Mouse (Mus musculus): ENCODE data around the gene Traf7. TPM values are rescaled to one million over a fixed set of nuclear protein-coding genes. Genes with fewer than 3 reads are reported as not detected.

The Traf7 gene
- total RNA-seq, 1 experiment from 2014 or later, result 118 TPM

GRCm38 (mm10) chr17:24548921-24549617 is 21.3 kb upstream of the Traf7 start:
- ATAC-seq (ENCODE audit: extremely low read depth, insufficient number of reproducible peaks, low FRiP score, poor library complexity, severe bottlenecking), result no peak

DNA sequence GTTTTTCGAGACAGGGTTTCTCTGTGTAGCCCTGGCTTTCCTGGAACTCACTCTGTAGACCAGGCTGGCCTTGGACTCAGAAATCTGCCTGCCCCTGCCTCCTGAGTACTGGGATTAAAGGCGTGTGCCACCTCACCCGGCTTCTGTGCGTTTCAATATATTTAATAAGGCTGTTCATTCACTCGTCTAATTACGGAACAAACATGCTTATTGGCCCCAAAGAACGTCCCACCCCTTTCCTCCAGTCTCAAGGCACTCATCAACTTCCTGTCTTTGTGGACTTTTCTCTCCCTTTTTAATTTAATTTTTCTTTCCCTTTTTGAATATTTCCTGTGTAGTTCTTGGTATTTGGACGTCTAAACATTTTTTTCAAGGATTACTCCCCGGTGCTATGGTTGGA is 20.7 kb upstream of the Traf7 start:
- no peak for ATAC-seq (ENCODE audit: extremely low read depth, insufficient number of reproducible peaks, low FRiP score, poor library complexity, severe bottlenecking)

- ATAC-seq (ENCODE audit: extremely low read depth, insufficient number of reproducible peaks, low FRiP score, poor library complexity, severe bottlenecking), result no peak
Observed at GRCm38 (mm10) chr17:24546234-24546633, 18.5 kb upstream of the Traf7 start.

- ATAC-seq (ENCODE audit: extremely low read depth, insufficient number of reproducible peaks, low FRiP score, poor library complexity, severe bottlenecking), result no peak
Observed at GRCm38 (mm10) chr17:24545247-24545646, 17.5 kb upstream of the Traf7 start.

- ATAC-seq (ENCODE audit: extremely low read depth, insufficient number of reproducible peaks, low FRiP score, poor library complexity, severe bottlenecking), result no peak
Observed at GRCm38 (mm10) chr17:24544613-24545012, 16.9 kb upstream of the Traf7 start.

- peak; percentile 92 for ATAC-seq (ENCODE audit: extremely low read depth, insufficient number of reproducible peaks, low FRiP score, poor library complexity, severe bottlenecking)
Observed at GRCm38 (mm10) chr17:24540375-24540774, 12.6 kb upstream of the Traf7 start.

DNA sequence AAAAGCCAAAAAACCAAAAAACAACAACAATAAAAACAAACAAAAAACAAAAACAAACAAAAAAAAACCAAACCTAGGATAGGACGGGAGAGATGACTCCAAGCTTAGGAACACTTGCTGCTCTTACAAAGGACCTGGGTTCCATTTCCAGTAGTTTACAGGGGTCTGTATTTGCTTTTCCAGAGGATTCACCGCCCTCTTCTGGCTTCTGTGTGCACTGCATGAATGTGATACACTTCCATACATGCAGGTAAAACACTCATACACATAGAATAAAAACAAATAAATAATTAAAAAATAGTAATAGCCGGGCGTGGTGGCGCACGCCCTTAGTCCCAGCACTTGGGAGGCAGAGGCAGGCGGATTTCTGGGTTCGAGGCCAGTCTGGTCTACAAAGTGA is 11.2 kb upstream of the Traf7 start:
- ATAC-seq (ENCODE audit: extremely low read depth, insufficient number of reproducible peaks, low FRiP score, poor library complexity, severe bottlenecking), result no peak

GRCm38 (mm10) chr17:24537536-24537935 is 9.8 kb upstream of the Traf7 start:
- no peak for ATAC-seq (ENCODE audit: extremely low read depth, insufficient number of reproducible peaks, low FRiP score, poor library complexity, severe bottlenecking)

- ATAC-seq (ENCODE audit: extremely low read depth, insufficient number of reproducible peaks, low FRiP score, poor library complexity, severe bottlenecking), result no peak
Observed at GRCm38 (mm10) chr17:24535300-24535699, 7.6 kb upstream of the Traf7 start.

DNA sequence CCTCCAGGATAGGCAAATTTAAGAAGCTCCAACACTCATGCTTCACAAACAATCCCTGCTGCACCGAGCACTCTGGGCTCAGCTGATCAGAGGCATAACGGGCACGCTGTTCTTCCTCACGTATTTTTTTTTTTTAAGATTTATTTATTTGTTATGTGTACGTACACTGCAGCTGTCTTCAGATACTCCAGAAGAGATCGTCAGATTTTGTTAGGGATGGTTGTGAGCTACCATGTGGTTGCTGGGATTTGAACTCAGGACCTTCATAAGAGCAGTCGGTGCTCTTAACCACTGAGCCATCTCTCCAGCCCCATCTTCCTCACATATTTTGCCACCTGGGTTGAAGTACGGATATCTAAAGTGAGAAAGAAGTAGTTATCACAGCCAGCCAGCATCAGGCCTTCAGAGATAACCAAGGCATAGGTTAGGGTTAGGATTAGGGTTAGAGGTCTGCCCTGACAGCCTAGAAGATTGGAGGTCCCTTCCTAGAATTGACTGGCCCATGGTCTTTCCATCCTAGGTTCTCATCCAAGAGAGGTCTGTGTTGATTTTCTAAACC is 6.5 kb upstream of the Traf7 start, which contains the start of gene Rab26:
Gene Rab26, minus strand, starts transcription at position 51 of the 559 bp plus-strand sequence.
- ATAC-seq (ENCODE audit: extremely low read depth, insufficient number of reproducible peaks, low FRiP score, poor library complexity, severe bottlenecking), result no peak

- peak; percentile 56; the same call in 1 of the 2 replicates for ATAC-seq (ENCODE audit: extremely low read depth, insufficient number of reproducible peaks, low FRiP score, poor library complexity, severe bottlenecking)
Observed at GRCm38 (mm10) chr17:24533099-24533992, 5.6 kb upstream of the Traf7 start.

- no peak for ATAC-seq (ENCODE audit: extremely low read depth, insufficient number of reproducible peaks, low FRiP score, poor library complexity, severe bottlenecking)
Observed at GRCm38 (mm10) chr17:24532045-24532444, 4.3 kb upstream of the Traf7 start.

DNA sequence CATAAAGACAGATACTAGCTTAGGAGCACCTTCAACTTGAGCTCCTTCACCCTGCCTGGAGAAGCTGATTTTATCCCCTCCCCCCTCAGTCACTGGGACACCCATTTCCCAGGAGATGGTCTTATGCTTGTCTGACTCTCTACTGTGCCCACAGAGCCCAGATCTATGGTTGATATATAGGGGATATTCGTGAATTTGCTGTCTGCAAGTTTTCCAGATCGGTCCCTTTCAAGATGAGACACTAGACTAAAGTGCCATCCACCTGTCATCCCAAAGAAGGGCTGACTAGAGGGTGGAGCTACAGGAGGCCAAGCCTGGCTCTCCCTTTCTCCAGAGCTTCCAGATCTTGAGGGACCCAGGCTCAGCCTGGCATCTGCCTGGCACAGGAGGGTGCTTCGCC is 3.3 kb upstream of the Traf7 start:
- no peak for ATAC-seq (ENCODE audit: extremely low read depth, insufficient number of reproducible peaks, low FRiP score, poor library complexity, severe bottlenecking)

GRCm38 (mm10) chr17:24530361-24531050 is 2.8 kb upstream of the Traf7 start:
- no peak for ATAC-seq (ENCODE audit: extremely low read depth, insufficient number of reproducible peaks, low FRiP score, poor library complexity, severe bottlenecking)

- no peak for ATAC-seq (ENCODE audit: extremely low read depth, insufficient number of reproducible peaks, low FRiP score, poor library complexity, severe bottlenecking)
Observed at GRCm38 (mm10) chr17:24529883-24530282, 2.1 kb upstream of the Traf7 start.

DNA sequence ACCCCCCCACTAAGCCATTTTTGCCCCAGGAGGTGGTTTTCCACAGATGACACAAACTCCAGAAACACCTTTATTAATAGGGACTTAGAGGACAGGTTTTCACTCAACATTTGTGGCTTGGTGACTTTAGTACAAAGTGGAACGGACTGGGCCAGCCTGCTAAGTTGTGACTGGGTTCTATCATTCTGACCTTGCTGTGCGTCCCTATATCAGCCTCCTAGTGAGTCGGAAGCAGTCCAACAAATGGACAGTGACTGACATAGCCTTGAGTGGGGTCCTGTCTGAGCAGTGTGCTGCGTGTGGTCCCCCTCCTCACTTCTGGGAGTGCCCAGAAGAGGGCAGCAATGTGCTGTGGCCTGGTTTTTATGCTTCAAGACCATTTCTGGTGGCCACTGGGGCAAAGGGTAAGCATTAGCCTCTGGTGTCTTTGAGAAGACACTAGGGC is 1.3 kb upstream of the Traf7 start:
- 0 out of 2 replicates have a peak, but pooled peaks have one; percentile 18 for ATAC-seq (ENCODE audit: extremely low read depth, insufficient number of reproducible peaks, low FRiP score, poor library complexity, severe bottlenecking)

- ATAC-seq (ENCODE audit: extremely low read depth, insufficient number of reproducible peaks, low FRiP score, poor library complexity, severe bottlenecking), result no peak
Observed at GRCm38 (mm10) chr17:24528560-24528918, 801 bp upstream of the Traf7 start.

DNA sequence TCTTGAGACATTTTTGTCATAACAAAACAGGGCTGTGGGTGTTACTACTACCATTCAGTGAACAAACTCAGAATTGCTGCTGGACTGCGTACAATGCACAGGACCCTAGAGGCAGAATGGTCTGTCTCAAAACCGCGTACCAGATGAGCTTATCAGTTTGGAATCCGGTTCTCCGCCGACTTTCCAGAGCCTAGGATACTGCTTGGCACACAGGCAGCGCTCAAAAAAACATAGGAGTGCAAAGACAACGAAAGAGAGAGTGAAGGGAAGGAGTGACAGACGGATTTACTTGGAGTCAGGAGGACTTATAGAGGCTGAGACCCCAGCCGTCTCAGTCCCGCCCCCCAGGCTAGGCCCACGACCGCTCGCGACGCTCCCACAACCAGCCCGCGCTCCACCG is 423 bp downstream of the Traf7 start:
- no peak for ATAC-seq (ENCODE audit: extremely low read depth, insufficient number of reproducible peaks, low FRiP score, poor library complexity, severe bottlenecking)

DNA sequence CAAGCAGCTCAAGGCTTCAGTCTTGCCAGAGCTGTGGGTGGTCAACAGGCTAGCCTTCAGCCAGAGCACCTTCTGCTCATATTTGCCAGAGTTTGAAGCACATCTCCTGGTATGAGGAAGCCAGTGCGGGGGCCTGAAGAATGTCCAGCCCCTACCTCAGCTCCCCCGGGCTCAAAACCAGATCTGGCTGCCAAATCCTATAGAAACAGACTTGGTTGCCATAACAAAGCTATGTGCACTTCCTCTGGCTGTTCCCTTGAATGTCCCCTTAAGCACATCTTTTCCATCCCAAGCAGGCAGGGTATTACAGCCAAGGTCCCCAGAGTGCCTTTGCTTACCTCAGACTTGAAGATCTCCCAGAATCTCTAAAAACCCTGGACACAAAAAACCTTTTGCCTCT is 3.0 kb downstream of the Traf7 start:
- no peak for ATAC-seq (ENCODE audit: extremely low read depth, insufficient number of reproducible peaks, low FRiP score, poor library complexity, severe bottlenecking)
